Mouse (Mus musculus) midbrain, embryonic 12.5 days (tissue): Measurements from ENCODE around the gene Ifrd2. TPM values are rescaled to one million over a fixed set of nuclear protein-coding genes. Genes with fewer than 3 reads are reported as not detected.

Experiments
- ATAC-seq: fragments of 200-750 bp; cut with Nextera tagmentation; 2 replicates; pipeline ENCODE4 v1.8.0; 2017; ENCODE audit warnings: low read depth, moderate TSS enrichment, moderate library complexity; ENCODE audit not compliant: low FRiP score
- H3K27ac ChIP-seq: fragments of 300-500 bp; sonication (generic); replicated peaks from 2 replicates; pipeline ENCODE4 v1.5.1; 2016; ENCODE audit warnings: mild to moderate bottlenecking
- H3K27me3 ChIP-seq: fragments of 300-500 bp; sonication (generic); 2 replicates; pipeline ENCODE4 v1.6.1; 2016; ENCODE audit warnings: mild to moderate bottlenecking
- H3K36me3 ChIP-seq: fragments of 300-500 bp; sonication (generic); 2 replicates; pipeline ENCODE4 v1.6.1; 2016
- H3K4me1 ChIP-seq: fragments of 300-500 bp; sonication (generic); 2 replicates; pipeline ENCODE4 v1.6.1; 2016
- H3K4me2 ChIP-seq: fragments of 300-500 bp; sonication (generic); replicated peaks from 2 replicates; pipeline ENCODE4 v1.6.1; 2016; ENCODE audit warnings: mild to moderate bottlenecking, moderate library complexity
- H3K4me3 ChIP-seq: fragments of 300-500 bp; sonication (generic); 2 replicates; pipeline ENCODE4 v1.5.1; 2016; ENCODE audit warnings: mild to moderate bottlenecking
- H3K9ac ChIP-seq: fragments of 300-500 bp; sonication (generic); replicated peaks from 2 replicates; pipeline ENCODE4 v1.6.1; 2016; ENCODE audit warnings: mild to moderate bottlenecking, moderate library complexity
- H3K9me3 ChIP-seq: fragments of 300-500 bp; sonication (generic); 2 replicates; pipeline ENCODE4 v1.6.1; 2016; ENCODE audit warnings: mild to moderate bottlenecking
- WGBS: fragments of 180-500 bp; shearing (Covaris S2); methylation state at CpG from one replicate; pipeline ENCODE4 v1.1.7; 2016; 5-methylcytosine and 5-hydroxymethylcytosine counted together
- polyA plus RNA-seq: library from polyadenylated mRNA; unstranded; fragments of >200 nt; fragmentation: Nextera tagmentation; extraction: Ambion mirVana; gene quantifications from 2 replicates; pipeline ENCODE4 v1.2.1, GENCODE M21; 2016

Ifrd2 gene
- polyA plus RNA-seq, 1 experiment from 2014 or later: 20.1 TPM

DNA sequence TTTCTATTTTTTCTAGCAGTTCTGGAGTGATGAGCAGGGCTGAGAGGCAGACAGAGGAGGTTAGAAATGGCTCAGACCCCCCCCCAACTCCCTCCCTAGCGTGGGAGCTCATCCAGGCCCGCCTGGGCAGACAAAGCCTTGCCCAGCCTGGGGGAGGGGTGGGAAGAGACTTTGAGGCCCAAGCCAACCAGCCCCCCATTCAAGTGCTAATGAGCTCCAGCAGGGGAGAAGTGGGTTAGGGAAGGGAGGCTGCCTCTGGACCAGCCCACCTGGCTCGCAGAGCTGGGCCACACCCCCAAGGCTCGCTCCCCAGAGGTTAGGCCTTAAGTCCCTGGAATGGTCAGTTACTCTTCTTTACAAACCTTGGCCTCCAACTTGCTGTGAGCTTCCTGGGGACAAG is 43.1 kb downstream of the Ifrd2 start:
- H3K9ac ChIP-seq: peak overlapping the region; percentile 68
- ATAC-seq: peak; percentile 55

DNA sequence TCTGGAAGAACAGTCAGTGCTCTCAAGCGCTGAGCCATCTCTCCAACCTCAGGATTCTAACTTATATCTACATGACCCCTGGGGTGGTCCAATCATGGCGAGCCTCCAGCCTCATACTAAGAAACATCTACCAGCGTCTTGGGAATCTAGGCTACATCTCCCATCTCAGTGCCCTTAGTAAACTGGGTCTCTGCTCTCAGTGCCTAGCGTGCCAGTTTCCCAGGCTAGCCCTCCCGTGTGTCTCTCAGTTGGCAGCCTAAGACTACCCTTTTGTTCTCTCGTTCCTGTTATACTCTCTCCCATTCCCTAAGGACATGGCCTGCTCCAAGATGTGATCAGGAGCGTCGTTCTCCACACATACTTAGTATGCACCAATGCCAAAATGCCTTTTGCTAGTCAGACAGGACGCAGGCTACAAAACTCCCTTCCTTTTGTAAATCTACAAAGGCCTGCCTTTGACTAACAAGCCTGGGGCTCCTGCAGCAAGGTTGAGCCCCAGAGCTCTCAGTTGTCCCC is 43.9 kb downstream of the Ifrd2 start:
- ATAC-seq: no peak
- Histone ChIP-seq H3K4me1 (peaks cover 84% of the 10 kb centered on the region), H3K4me3 (peak overlapping the region; percentile 81), H3K4me2 (peak overlapping the region; percentile 95), H3K9me3 (no peaks in the 10 kb centered on the region), H3K27ac (peak overlapping the region; percentile 99), H3K27me3 (no peaks in the 10 kb centered on the region), H3K36me3 (0 out of 2 replicates have a peak, but pooled peaks cover 3% of the 10 kb centered on the region), H3K9ac (peak overlapping the region; percentile 95; the same call in 1 of the 2 replicates)
- WGBS: 28% methylated on average over 9 of the region's 9 CpGs

More for the DNA sequence above, 43.1 kb downstream of the Ifrd2 start:
- 2% methylated on average over 4 of the region's 4 CpGs for WGBS
- Histone ChIP-seq H3K36me3 (0 out of 2 replicates have a peak, but pooled peaks cover 3% of the 10 kb centered on the region), H3K27me3 (no peaks in the 10 kb centered on the region), H3K4me3 (peak overlapping the region; percentile 33), H3K4me1 (peaks cover 84% of the 10 kb centered on the region), H3K27ac (peak overlapping the region; percentile 99), H3K9me3 (no peaks in the 10 kb centered on the region), H3K4me2 (peak overlapping the region; percentile 95)

DNA sequence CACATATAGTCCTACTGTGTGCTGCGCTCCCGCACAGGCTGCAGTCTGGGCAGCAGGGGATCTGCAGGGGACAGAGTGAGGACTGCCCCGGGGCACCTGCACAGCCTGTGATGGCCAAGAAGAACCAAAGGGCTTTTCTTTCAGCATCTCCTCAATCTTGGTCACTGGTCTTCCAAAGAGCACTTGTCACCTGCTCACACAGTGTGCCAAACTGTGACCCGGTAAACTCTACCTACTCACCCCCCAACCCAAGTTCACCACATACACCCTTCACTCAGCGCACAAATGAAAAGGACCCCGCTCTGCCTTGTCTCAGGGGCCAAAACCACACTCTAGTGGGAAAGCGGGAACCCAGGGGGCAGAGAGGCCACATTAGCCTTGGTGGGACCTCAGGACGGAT is 44.4 kb downstream of the Ifrd2 start:
- H3K9me3 ChIP-seq: no peaks in the 10 kb centered on the region
- peak overlapping the region; percentile 81 for H3K4me3 ChIP-seq
- peak overlapping the region; percentile 99 for H3K27ac ChIP-seq
- peak overlapping the region; percentile 95 for H3K9ac ChIP-seq
- H3K27me3 ChIP-seq: no peaks in the 10 kb centered on the region
- 0 out of 2 replicates have a peak, but pooled peaks cover 3% of the 10 kb centered on the region for H3K36me3 ChIP-seq
- WGBS: 63% methylated on average over 8 of the region's 8 CpGs
- ATAC-seq: no peak
- peaks cover 84% of the 10 kb centered on the region for H3K4me1 ChIP-seq
- peak overlapping the region; percentile 95 for H3K4me2 ChIP-seq

DNA sequence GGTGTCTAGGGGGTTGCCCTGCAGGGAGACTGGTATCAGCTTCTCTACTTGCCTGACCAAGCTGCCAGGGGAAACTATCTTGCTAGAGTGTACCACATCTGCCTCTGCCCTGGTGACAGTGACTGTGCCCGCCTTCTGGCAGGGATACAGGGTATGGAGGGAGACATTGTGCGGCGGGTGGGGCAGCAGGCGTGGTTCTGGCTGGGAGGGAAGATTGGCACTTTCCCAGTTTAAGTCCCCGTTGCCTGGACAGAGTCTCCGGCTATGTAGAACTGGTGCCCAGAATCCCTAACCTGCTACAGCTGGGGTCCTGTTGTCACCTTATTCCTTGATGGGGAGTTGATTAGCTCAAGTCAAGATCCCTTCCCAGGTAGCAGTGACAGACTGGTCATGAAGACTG is 45.0 kb downstream of the Ifrd2 start:
- 25% methylated on average over 6 of the region's 6 CpGs for WGBS
- Histone ChIP-seq H3K36me3 (0 out of 2 replicates have a peak, but pooled peaks cover 3% of the 10 kb centered on the region), H3K4me2 (peak overlapping the region; percentile 95), H3K4me1 (peaks cover 84% of the 10 kb centered on the region), H3K27me3 (no peaks in the 10 kb centered on the region), H3K9me3 (no peaks in the 10 kb centered on the region), H3K9ac (peak overlapping the region; percentile 95), H3K4me3 (peak overlapping the region; percentile 81), H3K27ac (peak overlapping the region; percentile 99)
- ATAC-seq: no peak

DNA sequence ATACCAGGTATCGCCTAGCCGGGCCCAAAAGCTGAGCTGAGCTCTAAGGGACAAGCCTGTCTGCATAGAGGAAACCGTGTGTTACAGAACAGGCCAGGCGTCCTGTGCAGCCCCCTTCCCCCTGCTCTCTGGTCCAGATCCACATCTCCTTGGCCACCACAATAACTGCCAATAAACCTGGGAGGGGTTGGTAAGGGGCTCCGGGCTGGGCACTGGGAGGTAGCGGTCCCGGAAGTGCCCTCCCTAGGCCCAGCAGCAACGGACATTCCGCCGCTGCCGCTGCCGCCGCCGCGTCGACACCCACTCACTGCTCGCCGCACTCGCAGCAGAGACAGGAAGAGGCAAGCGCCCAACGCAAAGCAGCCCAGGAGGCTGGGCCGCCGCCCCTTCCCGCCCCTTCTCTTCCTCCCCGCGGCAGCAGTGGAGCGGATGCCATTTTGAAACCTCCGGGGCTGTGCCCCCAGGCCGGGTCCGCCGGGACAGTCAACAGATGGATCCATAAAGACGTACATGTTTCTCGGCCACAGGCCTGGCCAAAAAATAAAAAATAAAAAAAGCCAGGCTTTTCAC is 45.7 kb downstream of the Ifrd2 start:
- no peak for ATAC-seq
- peaks cover 82% of the 10 kb centered on the region for H3K4me1 ChIP-seq
- peak overlapping the region; percentile 81 for H3K4me3 ChIP-seq
- no peaks in the 10 kb centered on the region for H3K27me3 ChIP-seq
- H3K27ac ChIP-seq: peak overlapping the region; percentile 99
- peak overlapping the region; percentile 95 for H3K9ac ChIP-seq
- no peaks in the 10 kb centered on the region for H3K9me3 ChIP-seq
- H3K36me3 ChIP-seq: 0 out of 2 replicates have a peak, but pooled peaks cover 3% of the 10 kb centered on the region
- under 1% methylated on average over 33 of the region's 33 CpGs for WGBS
- H3K4me2 ChIP-seq: peak overlapping the region; percentile 95

DNA sequence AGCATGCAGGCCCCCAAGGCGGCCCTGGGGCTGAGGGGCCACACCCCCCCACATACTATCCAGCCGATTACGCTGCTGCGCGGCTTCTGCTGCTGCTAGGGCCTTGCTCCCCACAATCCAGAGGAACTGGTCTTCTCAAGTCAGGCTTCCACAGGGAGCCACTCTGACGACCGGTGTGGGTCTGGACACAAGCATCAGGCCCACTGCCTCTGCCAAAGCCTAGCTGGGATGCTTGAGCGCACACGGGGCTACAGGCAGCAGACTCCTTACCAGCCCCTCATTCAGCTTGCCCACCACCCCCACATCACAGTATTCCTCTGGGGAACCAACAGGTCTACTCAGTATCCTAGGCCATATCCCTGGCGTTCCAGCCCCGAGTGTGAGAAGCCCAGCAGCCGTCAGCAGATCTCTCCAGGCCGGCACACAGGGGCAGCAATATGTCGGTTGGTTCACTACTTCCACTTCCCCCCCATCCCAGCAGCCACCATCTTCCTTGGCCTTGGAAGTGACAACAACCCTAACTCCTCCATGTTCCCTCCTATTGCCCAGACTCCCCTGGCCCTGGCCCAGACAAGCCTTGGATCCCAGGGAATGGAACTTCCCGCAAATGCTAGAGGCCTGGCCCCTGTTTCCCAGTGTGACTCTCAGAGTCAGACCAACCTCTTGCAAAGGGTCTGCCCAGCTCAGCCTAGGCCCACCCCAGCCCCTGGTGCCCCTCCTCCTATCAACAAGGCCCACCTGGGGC is 46.4 kb downstream of the Ifrd2 start:
- 0% methylated on average over 15 of the region's 15 CpGs for WGBS
- peak overlapping the region; percentile 95 for H3K4me2 ChIP-seq
- H3K27ac ChIP-seq: peak overlapping the region; percentile 99
- H3K4me3 ChIP-seq: peak overlapping the region; percentile 81
- 0 out of 2 replicates have a peak, but pooled peaks cover 1% of the 10 kb centered on the region for H3K36me3 ChIP-seq
- ATAC-seq: no peak
- no peaks in the 10 kb centered on the region for H3K27me3 ChIP-seq
- peak overlapping the region; percentile 95 for H3K9ac ChIP-seq
- H3K4me1 ChIP-seq: peaks cover 75% of the 10 kb centered on the region
- no peaks in the 10 kb centered on the region for H3K9me3 ChIP-seq

DNA sequence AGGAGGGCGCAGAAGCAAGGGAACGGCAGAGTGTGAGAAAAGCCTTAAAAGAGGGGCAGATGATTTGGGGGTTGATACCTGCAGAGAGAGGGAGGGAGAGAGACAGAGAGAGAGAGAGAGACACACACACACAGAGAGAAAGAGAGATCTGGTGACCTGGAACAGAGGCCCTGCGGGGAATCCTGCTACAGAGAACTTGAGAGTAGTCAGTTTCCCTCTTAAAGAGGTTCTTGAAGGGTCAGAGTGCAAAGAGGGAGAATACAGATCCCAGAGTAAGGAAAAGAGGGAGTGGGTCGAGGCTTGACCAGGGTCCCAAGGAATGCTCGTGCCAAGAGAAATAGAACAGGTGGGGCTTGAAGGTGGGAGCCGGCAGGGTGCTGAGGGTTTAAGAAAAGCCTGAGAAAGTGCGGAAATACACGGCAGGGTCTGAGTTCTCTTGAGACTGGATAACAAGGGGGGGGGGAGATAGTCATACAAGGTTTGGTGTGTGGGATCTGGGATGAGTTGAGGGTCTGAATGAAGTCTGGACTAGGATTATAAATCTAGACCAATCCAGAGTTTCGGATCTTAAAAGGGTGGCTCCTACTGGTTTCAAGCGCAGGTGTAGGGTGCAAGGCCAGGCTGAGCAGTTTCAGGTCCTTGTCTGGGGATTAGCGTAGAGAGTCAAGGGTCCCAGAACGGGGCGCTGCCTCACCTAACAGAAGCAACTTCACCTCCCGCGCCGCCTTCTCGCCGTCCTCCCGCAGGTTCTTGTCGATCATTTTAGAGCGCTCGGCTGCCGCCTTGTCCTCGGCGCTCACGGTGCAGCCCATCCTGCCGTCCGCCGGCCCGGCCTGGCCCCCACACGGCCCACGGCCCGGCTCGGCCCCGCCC is 47.2 kb downstream of the Ifrd2 start:
- under 1% methylated on average over 35 of the region's 35 CpGs for WGBS
- ATAC-seq: no peak
- peak overlapping the region; percentile 95 for H3K9ac ChIP-seq

DNA sequence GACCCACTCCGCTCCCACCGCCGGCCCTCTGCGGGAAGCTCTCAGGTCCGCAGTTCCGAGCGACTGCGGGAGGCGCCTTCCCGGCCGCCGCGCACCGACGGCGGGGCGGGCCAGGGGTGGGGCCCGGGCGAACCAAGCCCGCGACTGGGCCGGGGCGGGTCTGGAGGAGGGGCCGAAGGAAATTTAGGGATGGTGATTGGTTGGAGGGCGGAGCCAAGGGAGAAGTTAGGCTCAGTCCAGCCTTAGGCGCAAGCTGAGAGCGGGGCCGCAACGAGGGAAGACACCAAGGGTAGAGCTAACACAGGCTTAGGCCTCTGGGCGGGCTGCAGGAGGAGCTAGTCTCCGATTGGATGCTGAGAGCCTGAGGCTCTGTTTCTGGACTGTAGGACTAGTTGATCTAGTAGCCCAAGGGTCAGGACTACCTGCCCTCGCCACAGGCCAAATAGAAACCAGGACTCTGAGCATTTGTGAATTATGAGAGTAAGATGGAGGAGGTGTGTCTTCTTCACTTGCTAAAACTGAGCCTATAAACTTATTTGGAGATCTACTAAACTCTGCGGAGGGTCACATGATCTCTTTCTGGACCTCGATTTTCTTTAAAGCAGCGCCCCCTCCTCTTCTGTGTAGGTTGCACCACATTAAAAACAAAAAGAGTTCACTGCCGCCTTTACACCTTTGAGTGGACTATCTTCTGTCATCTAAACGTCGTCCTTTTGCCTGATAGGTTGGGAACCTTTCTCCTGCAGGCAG is 48.0 kb downstream of the Ifrd2 start, which contains the start of gene Gnai2:
TSS of gene Gnai2 (minus strand) at position 89 of the 750 bp plus-strand sequence.
- H3K9me3 ChIP-seq: no peaks in the 10 kb centered on the region
- H3K4me3 ChIP-seq: peak within 1 kb of the TSS; percentile 81
- peak; percentile 83 for ATAC-seq
- peak within 1 kb of the TSS; percentile 99 for H3K27ac ChIP-seq
- no peaks in the 10 kb centered on the region for H3K27me3 ChIP-seq
- peak within 1 kb of the TSS; percentile 95 for H3K9ac ChIP-seq
- peaks cover 64% of the 10 kb centered on the region for H3K4me1 ChIP-seq
- H3K4me2 ChIP-seq: peak within 1 kb of the TSS; percentile 95
- 3% methylated on average over 38 of the region's 38 CpGs for WGBS
- H3K36me3 ChIP-seq: no peaks in the 10 kb centered on the region

More for the DNA sequence above, 47.2 kb downstream of the Ifrd2 start:
- peak overlapping the region; percentile 81 for H3K4me3 ChIP-seq
- H3K27me3 ChIP-seq: no peaks in the 10 kb centered on the region
- peak overlapping the region; percentile 99 for H3K27ac ChIP-seq
- H3K4me2 ChIP-seq: peak overlapping the region; percentile 95
- H3K36me3 ChIP-seq: no peaks in the 10 kb centered on the region
- peaks cover 67% of the 10 kb centered on the region for H3K4me1 ChIP-seq
- no peaks in the 10 kb centered on the region for H3K9me3 ChIP-seq

DNA sequence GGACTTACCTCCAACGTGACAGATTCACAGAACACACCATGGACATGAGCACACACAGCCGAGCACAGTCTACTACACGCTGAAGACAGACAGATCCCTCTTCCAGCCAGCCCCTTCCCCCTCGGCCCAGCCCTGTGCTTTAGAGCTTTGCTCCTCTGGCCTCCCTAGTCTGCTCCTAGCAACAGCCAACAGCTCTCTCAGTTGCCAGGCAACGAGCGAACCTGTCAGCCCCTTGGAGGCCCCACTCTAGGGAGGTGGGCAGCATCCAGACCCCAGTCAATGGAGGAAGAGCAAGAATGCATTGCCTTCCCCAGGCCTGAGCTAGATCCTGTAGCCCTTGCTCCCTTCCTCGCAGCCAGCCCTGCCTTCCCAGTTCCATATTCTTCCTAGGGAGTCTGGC is 49.6 kb downstream of the Ifrd2 start:
- H3K4me3 ChIP-seq: 0 out of 2 replicates have a peak overlapping the region, but pooled peaks have one; percentile 5
- peak; percentile 72 for ATAC-seq
- H3K4me1 ChIP-seq: peaks cover 64% of the 10 kb centered on the region
- peak overlapping the region; percentile 90 for H3K27ac ChIP-seq
- H3K9ac ChIP-seq: no peak overlapping the region
- no peaks in the 10 kb centered on the region for H3K36me3 ChIP-seq
- WGBS: 10% methylated on average over 7 of the region's 7 CpGs
- no peaks in the 10 kb centered on the region for H3K27me3 ChIP-seq
- peak overlapping the region; percentile 45 for H3K4me2 ChIP-seq
- no peaks in the 10 kb centered on the region for H3K9me3 ChIP-seq

DNA sequence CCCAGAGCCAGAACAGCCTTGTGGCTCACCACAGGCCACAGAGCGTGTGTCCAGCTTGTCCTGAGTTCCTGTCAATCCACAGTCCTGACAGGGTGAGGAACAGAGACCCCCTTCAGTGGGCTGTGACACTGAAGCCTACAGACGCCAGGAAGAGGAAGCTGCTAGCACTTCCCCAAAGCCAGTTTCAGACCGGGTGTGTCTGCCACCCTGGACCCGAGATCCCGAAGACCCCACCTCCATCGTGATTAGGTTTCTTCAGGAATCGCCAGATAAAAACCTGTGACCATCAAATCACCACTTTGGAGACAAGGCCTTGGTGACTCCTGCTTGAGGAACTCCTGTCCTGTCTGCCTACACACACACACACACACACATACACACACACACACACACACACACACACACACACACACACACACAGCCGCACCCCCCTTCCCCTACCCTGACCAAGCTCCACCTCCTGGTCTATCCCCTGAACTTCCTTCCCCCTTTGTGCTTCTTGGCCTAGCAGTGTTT is 52.9 kb downstream of the Ifrd2 start:
- no peak for ATAC-seq
- no peaks in the 10 kb centered on the region for H3K27me3 ChIP-seq
- H3K9ac ChIP-seq: no peak overlapping the region
- no peaks in the 10 kb centered on the region for H3K36me3 ChIP-seq
- no peak overlapping the region for H3K4me2 ChIP-seq
- H3K9me3 ChIP-seq: no peaks in the 10 kb centered on the region
- H3K4me3 ChIP-seq: no peak overlapping the region
- 45% methylated on average over 7 of the region's 8 CpGs for WGBS
- peak overlapping the region; percentile 27 for H3K27ac ChIP-seq
- peaks cover 59% of the 10 kb centered on the region for H3K4me1 ChIP-seq
